ENCODE assay signal across 8 mouse cellular contexts in genomic region chr8:72583056-72583771, GRCm38 (mm10). TPM values are rescaled to one million over a fixed set of nuclear protein-coding genes. Genes with fewer than 3 reads are reported as not detected.
A peak's percentile ranks its signal among the peaks of the same experiment; 100 is the strongest.
DNase-seq lines count a peak whose midpoint lies in the region; ATAC-seq and TF ChIP-seq lines count a peak whose summit lies in the region.

No protein-coding gene starts in this region.

- no peak overlapping the region for H3K4me3 ChIP-seq in kidney, embryonic 15.5 days (replicated peaks)
- no peak overlapping the region for H3K4me3 ChIP-seq in bone marrow macrophage, adult 2 months (ENCODE audit: insufficient read depth, low read length)

- H3K4me2 ChIP-seq in kidney, embryonic 15.5 days, result no peak overlapping the region

- H3K27me3 ChIP-seq in kidney, embryonic 15.5 days, result no peaks in the 10 kb centered on the region

- no peak for TF ChIP-seq POLR2A in bone marrow macrophage, adult 2 months (IDR thresholded peaks at IDR 0.05; ENCODE audit: borderline replicate concordance, low read depth, low read length)

- no peaks in the 10 kb centered on the region for H3K9me3 ChIP-seq in kidney, embryonic 15.5 days (replicated peaks)

- H3K36me3 ChIP-seq in kidney, embryonic 15.5 days, result no peaks in the 10 kb centered on the region; the same call in 1 of the 2 replicates

- peak; percentile 43 for DNase-seq in kidney, adult 11 months
- peak; percentile 67 for DNase-seq in A20 (ENCODE audit: low read depth, low spot score)
- DNase-seq in kidney, postnatal 36 days, result peak; percentile 34 to 52
- peak; percentile 34 to 73 for DNase-seq in spleen, postnatal 10 days (ENCODE audit: low spot score in 2 of 2)
- DNase-seq in cerebellum, adult 18-20 months, result no peak
- DNase-seq in yolk sac, embryonic 10.5 days (ENCODE audit: low spot score), result no peak

- no peak overlapping the region for H3K9ac ChIP-seq in kidney, embryonic 15.5 days

- no peak overlapping the region for H3K27ac ChIP-seq in kidney, embryonic 15.5 days
- peak overlapping the region; percentile 97 for H3K27ac ChIP-seq in bone marrow macrophage, adult 2 months (ENCODE audit: insufficient read depth, low read depth, low read length)

- no peaks in the 10 kb centered on the region for H3K4me1 ChIP-seq in kidney, embryonic 15.5 days
- H3K4me1 ChIP-seq in bone marrow macrophage, adult 2 months (ENCODE audit: control insufficient read depth, insufficient read depth, low read length), result peaks cover 56% of the 10 kb centered on the region

- ATAC-seq in kidney, embryonic 15.5 days (replicated peaks; ENCODE audit: low FRiP score), result no peak

- WGBS in kidney, embryonic 15.5 days, result 82% methylated on average over 7 of the region's 7 CpGs

- TF ChIP-seq CTCF in bone marrow macrophage, adult 2 months (IDR thresholded peaks at IDR 0.05; ENCODE audit: low read depth, low read length), result no peak

RNA-seq across cellular contexts. Expression of gene Tmem38a, which starts 11.4 kb away (rescaled TPM):
- 22.0 and 23.1 TPM in 2 replicates for polyA plus RNA-seq in kidney, embryonic 15.5 days (2015; fragmentation: Nextera tagmentation; extraction: Ambion mirVana)
- polyA plus RNA-seq in bone marrow macrophage, adult 2 months (2012; ENCODE audit: insufficient read depth, insufficient read length, missing spikeins), result 8.5 and 9.5 TPM in 2 replicates

RNA-seq across cellular contexts. Expression of gene Smim7, which starts 12.3 kb away (rescaled TPM):
- 114 and 123 TPM in 2 replicates for polyA plus RNA-seq in kidney, embryonic 15.5 days (2015; fragmentation: Nextera tagmentation; extraction: Ambion mirVana)
- 68.6 and 71.9 TPM in 2 replicates for polyA plus RNA-seq in bone marrow macrophage, adult 2 months (2012; ENCODE audit: insufficient read depth, insufficient read length, missing spikeins)

RNA-seq across cellular contexts. Expression of gene Med26, which starts 35.1 kb away (rescaled TPM):
- 16.2 and 18.4 TPM in 2 replicates for polyA plus RNA-seq in kidney, embryonic 15.5 days (2015; fragmentation: Nextera tagmentation; extraction: Ambion mirVana)
- polyA plus RNA-seq in bone marrow macrophage, adult 2 months (2012; ENCODE audit: insufficient read depth, insufficient read length, missing spikeins), result 7.5 and 7.8 TPM in 2 replicates

Comparison
In these comparisons a context has a peak if more than half of its experiments do, and no peak if none do; other contexts are left out.
1. DNase-seq: peak in kidney, adult 11 months (single experiment), A20 (single experiment), kidney, postnatal 36 days (2 of 2) and spleen, postnatal 10 days (2 of 2); none in cerebellum, adult 18-20 months (0 of 2) and yolk sac, embryonic 10.5 days (single experiment).